Mouse (Mus musculus): ENCODE measurements around the gene Srp9. TPM values are rescaled to one million over a fixed set of nuclear protein-coding genes. Genes with fewer than 3 reads are reported as not detected.
A peak's percentile ranks its signal among the peaks of the same experiment; 100 is the strongest.

Srp9 gene
- polyA plus RNA-seq, 1 experiment from 2014 or later = 146 TPM

DNA sequence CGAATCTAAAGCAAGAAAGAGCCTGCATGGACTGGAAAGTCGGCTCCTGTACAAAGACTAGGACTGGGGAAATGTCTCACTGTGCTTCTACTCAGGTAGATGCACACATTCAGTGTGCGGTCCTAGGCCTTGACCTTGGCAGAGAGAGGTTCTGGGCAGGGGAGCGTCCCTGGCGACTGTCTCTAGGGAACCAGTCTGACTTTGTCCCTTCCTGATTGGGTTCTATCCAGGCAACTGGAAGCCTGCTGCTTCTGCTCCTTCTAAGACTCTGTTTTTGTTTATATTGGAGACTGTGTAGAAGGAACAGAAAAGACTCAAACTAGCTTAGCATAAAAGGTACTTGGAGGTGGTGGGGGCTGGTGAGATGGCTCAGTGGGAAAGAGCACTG, 32.1 kb upstream of the Srp9 start:
- Histone ChIP-seq H3K27me3 (replicated peaks) (no peaks in the 10 kb centered on the region), H3K27ac (no peak overlapping the region), H3K4me3 (no peak overlapping the region), H3K9me3 (no peaks in the 10 kb centered on the region), H3K4me1 (peaks cover 47% of the 10 kb centered on the region), H3K36me3 (no peaks in the 10 kb centered on the region), H3K4me2 (replicated peaks) (no peak overlapping the region), H3K9ac (no peak overlapping the region)
- ATAC-seq (ENCODE audit: low FRiP score, low read depth) = no peak
- 83% methylated on average over 5 of the region's 5 CpGs for WGBS

DNA sequence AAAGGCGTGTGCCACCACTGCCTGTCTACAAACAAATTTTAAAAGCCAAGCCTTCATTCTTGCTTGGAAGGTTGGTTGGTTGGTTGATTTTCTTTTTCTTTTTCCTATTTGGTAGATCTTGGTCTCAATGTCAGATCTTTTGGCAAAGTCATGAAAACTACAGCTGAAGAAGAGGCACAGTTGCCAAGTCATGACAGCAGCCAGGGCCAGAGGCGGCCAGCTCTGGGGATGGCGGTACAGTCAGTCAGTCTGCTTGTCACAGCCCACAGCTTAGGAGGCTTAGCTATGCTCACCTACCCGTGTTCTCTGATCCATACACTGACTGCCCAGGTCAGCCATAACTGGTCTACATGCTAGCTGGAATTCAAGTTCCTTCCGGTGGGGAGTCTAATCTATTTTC, 31.1 kb upstream of the Srp9 start:
- Histone ChIP-seq H3K4me2 (replicated peaks) (no peak overlapping the region), H3K27ac (no peak overlapping the region), H3K4me1 (peaks cover 43% of the 10 kb centered on the region), H3K9ac (no peak overlapping the region), H3K36me3 (no peaks in the 10 kb centered on the region), H3K27me3 (replicated peaks) (no peaks in the 10 kb centered on the region), H3K9me3 (no peaks in the 10 kb centered on the region), H3K4me3 (no peak overlapping the region)
- no peak for ATAC-seq (ENCODE audit: low FRiP score, low read depth)
- 93% methylated on average over 5 of the region's 5 CpGs for WGBS

DNA sequence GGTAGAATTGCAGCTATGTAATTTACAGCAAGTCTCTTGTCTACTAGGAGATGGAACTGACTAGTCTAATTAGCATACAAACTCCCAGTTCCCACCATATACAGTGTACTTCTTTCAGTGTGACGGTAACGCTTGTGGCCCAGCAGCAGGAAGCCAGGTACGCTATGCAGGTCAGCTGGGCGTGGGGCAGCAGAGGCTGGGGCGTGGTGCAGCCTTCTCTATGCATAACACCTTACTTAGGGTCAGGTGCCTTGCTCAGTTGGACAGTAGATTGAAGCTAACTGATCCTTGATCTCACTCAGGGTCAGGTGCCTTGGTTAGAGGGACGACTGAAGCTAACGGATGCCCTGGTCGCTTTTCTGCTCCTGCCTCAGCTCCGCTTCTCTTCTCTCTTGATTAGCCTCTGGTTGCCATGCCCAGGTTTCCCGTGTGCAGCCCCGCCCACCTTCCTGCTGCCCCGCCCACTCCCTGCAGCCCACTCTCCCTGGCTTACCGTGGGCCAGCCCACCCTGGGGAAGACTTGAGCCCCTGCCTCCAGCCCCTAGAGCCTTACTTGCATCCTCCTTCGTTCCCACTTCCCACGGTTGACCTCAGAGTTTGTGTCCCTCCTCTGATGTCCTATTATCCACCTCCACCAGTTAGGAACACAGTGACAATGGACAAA, 29.9 kb upstream of the Srp9 start:
- no peaks in the 10 kb centered on the region for H3K27me3 ChIP-seq (replicated peaks)
- H3K9ac ChIP-seq = no peak overlapping the region
- H3K4me3 ChIP-seq = no peak overlapping the region
- no peak; the same call in 1 of the 2 replicates for ATAC-seq (ENCODE audit: low FRiP score, low read depth)
- 0 out of 2 replicates have a peak overlapping the region, but pooled peaks have one; percentile 16 for H3K4me2 ChIP-seq (replicated peaks)
- H3K36me3 ChIP-seq = no peaks in the 10 kb centered on the region
- no peak overlapping the region for H3K27ac ChIP-seq
- no peaks in the 10 kb centered on the region for H3K9me3 ChIP-seq
- H3K4me1 ChIP-seq = peaks cover 31% of the 10 kb centered on the region
- 36% methylated on average over 15 of the region's 15 CpGs for WGBS

DNA sequence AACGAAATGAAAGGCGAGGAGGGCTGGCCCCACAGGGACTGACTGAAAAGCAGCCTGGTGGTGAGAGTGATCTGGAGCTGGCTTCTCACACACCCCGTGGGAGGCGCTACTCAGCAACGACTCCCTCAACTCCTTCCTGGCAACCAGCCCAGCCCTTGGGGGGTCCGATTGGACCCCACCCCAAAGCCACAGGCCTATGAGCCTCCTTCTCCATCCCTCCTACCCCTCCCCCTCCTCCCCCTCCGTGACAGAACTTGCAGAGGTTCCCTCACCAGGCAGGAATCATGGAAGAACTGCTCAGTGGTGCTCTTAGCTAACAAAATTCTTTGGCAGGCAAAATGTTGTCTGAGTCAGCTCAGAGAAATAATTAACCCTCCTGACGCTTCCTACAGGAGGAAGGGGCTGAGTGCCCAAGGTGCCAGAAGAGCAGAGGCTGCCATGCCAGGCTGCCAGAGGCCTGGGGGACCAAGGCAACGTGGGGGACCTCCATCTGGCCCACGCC, 29.2 kb upstream of the Srp9 start:
- H3K4me3 ChIP-seq = no peak overlapping the region
- H3K9me3 ChIP-seq = no peaks in the 10 kb centered on the region
- H3K36me3 ChIP-seq = no peaks in the 10 kb centered on the region
- no peak overlapping the region for H3K9ac ChIP-seq
- no peak overlapping the region; the same call in 1 of the 2 replicates for H3K4me2 ChIP-seq (replicated peaks)
- no peak overlapping the region for H3K27ac ChIP-seq
- no peak for ATAC-seq (ENCODE audit: low FRiP score, low read depth)
- WGBS = 21% methylated on average over 10 of the region's 10 CpGs
- no peaks in the 10 kb centered on the region for H3K27me3 ChIP-seq (replicated peaks)
- H3K4me1 ChIP-seq = peaks cover 25% of the 10 kb centered on the region

DNA sequence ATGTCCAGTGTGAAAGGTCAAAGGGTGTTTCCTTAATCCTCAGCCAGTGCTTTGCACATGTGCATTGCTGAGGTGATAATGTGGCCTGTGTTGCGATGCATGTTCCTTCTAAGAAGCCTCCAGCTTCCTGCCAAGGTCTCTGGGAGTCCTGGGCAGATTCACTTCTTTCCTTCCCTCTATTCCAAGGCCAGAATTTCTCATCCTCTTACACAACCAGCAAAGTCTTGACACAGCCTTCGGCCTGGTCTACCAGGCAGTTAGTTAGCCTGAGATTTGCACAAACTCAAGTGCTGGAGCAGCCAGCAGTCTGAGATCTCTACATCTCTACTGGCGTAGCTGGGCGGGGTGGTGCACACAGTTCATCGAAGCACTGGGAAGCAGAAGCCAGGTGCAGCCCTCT, 27.8 kb upstream of the Srp9 start:
- no peak for ATAC-seq (ENCODE audit: low FRiP score, low read depth)
- Histone ChIP-seq H3K9me3 (no peaks in the 10 kb centered on the region), H3K27me3 (replicated peaks) (no peaks in the 10 kb centered on the region), H3K4me1 (peaks cover 16% of the 10 kb centered on the region), H3K27ac (no peak overlapping the region), H3K36me3 (no peaks in the 10 kb centered on the region), H3K4me3 (no peak overlapping the region), H3K4me2 (replicated peaks) (no peak overlapping the region), H3K9ac (no peak overlapping the region)
- WGBS = 93% methylated on average over 5 of the region's 5 CpGs

DNA sequence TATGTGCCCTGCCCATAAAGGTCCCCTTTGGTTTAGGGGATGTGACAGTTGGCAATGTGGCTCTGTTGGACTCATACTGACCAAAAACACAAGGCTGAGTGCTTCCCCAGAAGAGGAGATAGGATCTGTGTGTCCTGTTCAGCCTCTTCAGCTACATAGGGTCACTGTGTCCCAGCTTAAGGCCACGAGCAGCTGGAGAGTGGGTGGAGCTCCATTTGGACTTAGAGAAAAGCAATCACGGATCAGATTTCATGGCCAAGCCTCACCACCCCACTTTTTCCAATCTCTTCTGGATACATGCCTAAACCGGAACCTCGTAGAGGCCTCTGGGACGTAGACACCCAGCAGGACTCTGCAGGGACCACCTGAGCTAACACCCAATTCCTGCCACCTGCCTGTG, 25.5 kb upstream of the Srp9 start:
- no peak overlapping the region for H3K27ac ChIP-seq
- H3K4me3 ChIP-seq = no peak overlapping the region
- ATAC-seq (ENCODE audit: low FRiP score, low read depth) = no peak
- peaks cover 28% of the 10 kb centered on the region for H3K4me1 ChIP-seq
- H3K9ac ChIP-seq = no peak overlapping the region
- WGBS = 55% methylated on average over 5 of the region's 5 CpGs
- no peak overlapping the region for H3K4me2 ChIP-seq (replicated peaks)
- H3K36me3 ChIP-seq = no peaks in the 10 kb centered on the region
- no peaks in the 10 kb centered on the region for H3K9me3 ChIP-seq
- H3K27me3 ChIP-seq (replicated peaks) = no peaks in the 10 kb centered on the region

DNA sequence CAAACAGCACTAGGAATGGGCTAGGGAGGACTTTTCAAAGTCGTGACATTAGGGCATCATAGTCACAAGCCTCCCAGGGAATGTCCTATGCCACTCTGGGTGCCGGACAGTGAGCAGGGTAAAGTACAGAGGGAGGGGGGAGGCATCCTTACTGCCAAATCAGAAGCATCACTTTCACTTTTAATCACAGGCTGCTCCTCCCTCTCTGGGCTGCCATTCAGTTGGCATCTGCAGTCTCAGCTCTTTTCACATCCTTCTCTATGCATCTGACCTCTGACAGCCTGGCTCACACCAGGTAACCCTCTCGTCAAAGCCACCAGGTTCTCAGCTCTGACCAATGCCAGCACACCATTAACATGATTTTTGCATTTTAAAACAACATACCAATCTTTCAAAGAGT, 24.1 kb upstream of the Srp9 start:
- Histone ChIP-seq H3K27me3 (replicated peaks) (no peaks in the 10 kb centered on the region), H3K9me3 (no peaks in the 10 kb centered on the region), H3K4me1 (peaks cover 24% of the 10 kb centered on the region), H3K36me3 (no peaks in the 10 kb centered on the region), H3K9ac (no peak overlapping the region), H3K4me3 (no peak overlapping the region), H3K27ac (no peak overlapping the region), H3K4me2 (replicated peaks) (no peak overlapping the region)
- ATAC-seq (ENCODE audit: low FRiP score, low read depth) = no peak
- WGBS = 53% methylated on average over 3 of the region's 3 CpGs

DNA sequence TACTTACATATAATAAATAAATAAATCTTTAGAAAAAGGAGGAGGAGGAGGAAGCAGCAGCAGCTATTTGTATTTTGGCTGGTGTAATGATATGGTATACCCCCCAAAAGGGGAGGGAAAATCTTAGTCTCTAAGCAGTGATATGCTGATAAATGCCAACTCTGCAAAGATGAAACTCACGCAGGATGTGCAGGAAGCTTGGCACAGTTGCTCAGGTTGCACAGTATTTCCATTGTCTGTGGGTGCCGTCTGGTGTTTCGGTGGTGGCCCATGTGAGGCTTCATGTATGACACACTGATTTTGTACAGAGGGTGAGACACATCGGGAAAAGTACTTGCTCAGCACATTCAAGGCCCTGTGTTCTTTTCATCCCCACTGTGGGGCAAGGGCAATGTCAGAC, 23.1 kb upstream of the Srp9 start:
- no peaks in the 10 kb centered on the region for H3K9me3 ChIP-seq
- H3K4me1 ChIP-seq = peaks cover 22% of the 10 kb centered on the region
- H3K36me3 ChIP-seq = no peaks in the 10 kb centered on the region
- 53% methylated on average over 4 of the region's 4 CpGs for WGBS
- no peak overlapping the region for H3K9ac ChIP-seq
- no peak overlapping the region for H3K4me3 ChIP-seq
- no peaks in the 10 kb centered on the region for H3K27me3 ChIP-seq (replicated peaks)
- no peak overlapping the region for H3K4me2 ChIP-seq (replicated peaks)
- H3K27ac ChIP-seq = no peak overlapping the region
- no peak for ATAC-seq (ENCODE audit: low FRiP score, low read depth)

DNA sequence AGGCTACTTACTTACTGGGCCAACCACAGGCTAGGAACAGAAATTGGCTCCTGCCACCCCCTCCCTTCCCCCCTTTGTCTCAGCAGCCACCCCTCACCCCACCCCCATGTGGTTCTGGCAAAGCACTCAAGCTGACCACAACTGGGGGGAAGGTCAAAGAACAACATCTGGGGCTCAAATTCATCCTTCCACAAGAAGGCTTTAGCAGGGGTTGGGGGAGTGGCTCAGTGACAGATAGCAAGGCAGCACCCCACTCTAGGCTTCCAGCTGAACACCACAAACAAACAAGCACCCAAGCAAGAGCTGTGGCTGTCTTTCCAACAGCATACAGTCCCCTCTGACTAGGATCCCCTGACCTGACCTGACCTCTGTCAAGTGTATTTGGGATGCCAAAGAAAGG, 21.8 kb upstream of the Srp9 start:
- no peaks in the 10 kb centered on the region for H3K27me3 ChIP-seq (replicated peaks)
- no peak for ATAC-seq (ENCODE audit: low FRiP score, low read depth)
- H3K27ac ChIP-seq = no peak overlapping the region
- H3K9ac ChIP-seq = no peak overlapping the region
- peaks cover 22% of the 10 kb centered on the region for H3K4me1 ChIP-seq
- H3K9me3 ChIP-seq = no peaks in the 10 kb centered on the region
- no peak overlapping the region for H3K4me2 ChIP-seq (replicated peaks)
- H3K4me3 ChIP-seq = no peak overlapping the region
- H3K36me3 ChIP-seq = no peaks in the 10 kb centered on the region

DNA sequence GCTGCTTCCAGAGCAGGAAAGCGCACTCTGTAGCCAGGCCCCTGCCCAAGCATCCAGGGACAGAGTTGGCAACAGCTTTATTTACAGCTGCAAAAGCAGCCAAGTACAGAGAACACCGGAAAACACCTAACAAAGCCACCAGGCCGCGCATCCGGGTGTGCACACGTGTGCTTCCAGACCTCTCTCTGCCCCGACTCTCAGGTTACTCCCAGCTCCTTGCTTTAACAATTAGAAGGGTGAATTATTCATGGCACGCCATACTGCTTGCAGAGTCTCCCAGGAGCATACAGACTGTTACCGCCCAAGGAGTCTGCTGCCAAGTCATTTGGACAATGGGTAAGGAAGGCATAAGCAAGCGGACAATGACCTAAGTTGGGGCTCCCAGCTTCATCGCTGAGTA, 21.1 kb upstream of the Srp9 start:
- no peak overlapping the region for H3K4me3 ChIP-seq
- H3K4me1 ChIP-seq = peaks cover 22% of the 10 kb centered on the region
- WGBS = 74% methylated on average over 11 of the region's 11 CpGs
- no peaks in the 10 kb centered on the region for H3K9me3 ChIP-seq
- no peak overlapping the region for H3K9ac ChIP-seq
- no peaks in the 10 kb centered on the region for H3K36me3 ChIP-seq
- H3K27ac ChIP-seq = no peak overlapping the region
- H3K27me3 ChIP-seq (replicated peaks) = no peaks in the 10 kb centered on the region
- H3K4me2 ChIP-seq (replicated peaks) = no peak overlapping the region
- no peak for ATAC-seq (ENCODE audit: low FRiP score, low read depth)

DNA sequence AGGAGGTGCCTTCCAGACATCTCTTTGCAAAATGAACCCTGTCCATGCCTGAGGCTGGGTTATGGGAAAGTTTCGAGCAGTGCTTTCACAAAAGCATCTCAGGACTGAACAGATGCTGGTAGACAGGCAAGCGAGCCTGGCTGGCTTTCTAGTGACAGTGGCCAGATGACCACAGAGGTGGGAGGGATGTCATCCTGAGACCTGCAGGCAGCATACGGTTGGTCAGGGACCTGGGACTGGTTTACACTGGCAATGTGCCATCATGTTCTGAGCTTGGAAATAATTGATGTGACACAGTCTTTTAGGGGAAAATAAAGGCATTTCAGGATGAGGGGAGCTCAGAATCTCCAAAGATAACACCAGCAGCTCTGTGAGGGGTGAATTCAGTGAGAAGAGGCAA, 19.5 kb upstream of the Srp9 start:
- no peak for ATAC-seq (ENCODE audit: low FRiP score, low read depth)
- no peak overlapping the region for H3K4me3 ChIP-seq

DNA sequence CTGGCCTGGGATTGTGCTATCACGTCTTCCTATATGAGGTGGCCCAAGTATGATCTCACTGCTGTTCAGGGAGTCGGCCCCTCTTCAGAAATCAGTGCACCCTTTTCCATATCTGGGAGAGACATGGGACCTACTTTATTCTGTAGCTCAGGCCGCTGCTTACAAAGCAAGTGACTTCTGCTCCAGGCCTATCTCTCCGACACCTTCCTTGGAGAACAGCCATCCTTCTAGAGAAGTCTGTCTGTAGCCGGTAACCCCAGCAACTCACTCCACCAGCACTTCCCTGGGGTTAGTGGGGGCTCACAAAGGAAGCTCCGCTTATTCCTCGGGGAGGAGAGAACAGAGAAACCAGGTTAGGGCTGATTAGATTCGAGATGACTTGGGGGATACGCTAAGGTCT, 17.3 kb upstream of the Srp9 start:
- no peak for ATAC-seq (ENCODE audit: low FRiP score, low read depth)
- WGBS = 89% methylated on average over 9 of the region's 9 CpGs
- Histone ChIP-seq H3K4me1 (peaks cover 22% of the 10 kb centered on the region), H3K27me3 (replicated peaks) (no peaks in the 10 kb centered on the region), H3K4me2 (replicated peaks) (no peak overlapping the region), H3K9ac (no peak overlapping the region), H3K4me3 (no peak overlapping the region), H3K9me3 (no peaks in the 10 kb centered on the region), H3K36me3 (no peaks in the 10 kb centered on the region), H3K27ac (no peak overlapping the region)

More for the DNA sequence above, 19.5 kb upstream of the Srp9 start:
- Histone ChIP-seq H3K9me3 (no peaks in the 10 kb centered on the region), H3K36me3 (no peaks in the 10 kb centered on the region), H3K4me2 (replicated peaks) (no peak overlapping the region), H3K4me1 (peaks cover 22% of the 10 kb centered on the region), H3K27me3 (replicated peaks) (no peaks in the 10 kb centered on the region), H3K27ac (no peak overlapping the region), H3K9ac (no peak overlapping the region)
- 58% methylated on average over 3 of the region's 3 CpGs for WGBS

DNA sequence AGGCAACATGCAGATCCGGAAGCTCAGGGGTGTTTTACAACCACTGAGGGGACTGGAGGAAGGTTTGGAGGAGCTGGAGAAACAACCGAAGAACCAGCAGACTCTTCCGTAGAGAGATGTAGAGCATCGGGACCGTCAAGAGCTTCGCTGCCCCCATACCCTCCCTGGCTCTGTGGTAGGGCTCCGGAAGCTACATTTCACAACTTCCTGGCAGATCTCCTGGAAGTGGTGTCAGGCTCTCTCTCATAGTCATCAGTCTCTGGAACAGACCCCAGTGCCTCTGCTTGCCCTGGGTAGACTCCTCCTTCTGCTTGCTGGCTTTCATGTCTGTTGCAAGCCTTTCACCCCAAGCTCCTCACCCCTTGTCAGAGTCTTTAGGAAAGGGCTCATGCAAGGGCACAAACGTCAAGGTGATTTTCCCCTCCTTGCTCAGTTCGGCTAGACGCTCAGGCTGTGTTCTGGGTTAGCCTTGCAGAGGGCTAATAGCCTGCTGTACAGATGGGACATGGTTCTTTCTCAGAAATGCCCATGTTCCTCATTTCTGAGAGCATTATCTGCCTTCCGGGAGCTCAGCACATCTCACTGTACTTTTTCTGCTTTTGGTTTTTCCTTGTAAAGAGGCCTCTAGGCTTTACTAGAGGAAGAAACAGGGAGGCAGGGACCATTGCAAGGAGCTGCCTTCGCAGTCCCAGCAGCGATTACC, 16.0 kb upstream of the Srp9 start:
- no peak for ATAC-seq (ENCODE audit: low FRiP score, low read depth)
- Histone ChIP-seq H3K36me3 (no peaks in the 10 kb centered on the region), H3K9ac (no peak overlapping the region), H3K27me3 (replicated peaks) (no peaks in the 10 kb centered on the region), H3K4me2 (replicated peaks) (no peak overlapping the region), H3K4me3 (no peak overlapping the region), H3K4me1 (peaks cover 17% of the 10 kb centered on the region), H3K9me3 (no peaks in the 10 kb centered on the region), H3K27ac (no peak overlapping the region)
- 81% methylated on average over 13 of the region's 13 CpGs for whole genome bisulfite sequencing

All from neural tube, embryonic 12.5 days (tissue).